Mouse (Mus musculus): Measurements from ENCODE around the gene Ackr1.
"Not testable (repeated sequence)": the region's sequence is repeated elsewhere in the genome, so short reads cannot be mapped to it uniquely, and the experiment has no call there.

Ackr1 gene

GRCm38 (mm10) chr1:173349192-173349591 lies 15.6 kb upstream of the Ackr1 start:
- DNase-seq (ENCODE audit: low spot score), result no peak

- no peak for DNase-seq (ENCODE audit: low spot score)
Measured at GRCm38 (mm10) chr1:173348527-173348926, 15.0 kb upstream of the Ackr1 start.

GRCm38 (mm10) chr1:173345112-173345511 lies 11.6 kb upstream of the Ackr1 start:
- no peak for DNase-seq (ENCODE audit: low spot score)

- no peak for DNase-seq (ENCODE audit: low spot score)
Measured at GRCm38 (mm10) chr1:173343934-173344333, 10.4 kb upstream of the Ackr1 start.

GRCm38 (mm10) chr1:173342425-173342824 lies 8.9 kb upstream of the Ackr1 start:
- DNase-seq (ENCODE audit: low spot score), result no peak

GRCm38 (mm10) chr1:173339543-173339942 lies 6.0 kb upstream of the Ackr1 start:
- DNase-seq (ENCODE audit: low spot score), result peak; percentile 49

GRCm38 (mm10) chr1:173337008-173337407 lies 3.5 kb upstream of the Ackr1 start:
- DNase-seq (ENCODE audit: low spot score), result no peak

GRCm38 (mm10) chr1:173335903-173336302 lies 2.4 kb upstream of the Ackr1 start:
- DNase-seq (ENCODE audit: low spot score), result no peak

GRCm38 (mm10) chr1:173332418-173332817 lies 1.1 kb downstream of the Ackr1 start:
- no peak for DNase-seq (ENCODE audit: low spot score)

GRCm38 (mm10) chr1:173329743-173330142 lies 3.8 kb downstream of the Ackr1 start:
- DNase-seq (ENCODE audit: low spot score), result no peak

- DNase-seq (ENCODE audit: low spot score), result no peak
Measured at GRCm38 (mm10) chr1:173329185-173329584, 4.4 kb downstream of the Ackr1 start.

GRCm38 (mm10) chr1:173328446-173328845 lies 5.1 kb downstream of the Ackr1 start:
- no peak for DNase-seq (ENCODE audit: low spot score)

- DNase-seq (ENCODE audit: low spot score), result no peak
Measured at GRCm38 (mm10) chr1:173326552-173326951, 7.0 kb downstream of the Ackr1 start.

GRCm38 (mm10) chr1:173325395-173325794 lies 8.2 kb downstream of the Ackr1 start:
- DNase-seq (ENCODE audit: low spot score), result no peak

- DNase-seq (ENCODE audit: low spot score), result no peak
Measured at GRCm38 (mm10) chr1:173324961-173325360, 8.6 kb downstream of the Ackr1 start.

GRCm38 (mm10) chr1:173323839-173324585 lies 9.5 kb downstream of the Ackr1 start:
- DNase-seq (ENCODE audit: low spot score), result peak; percentile 33

- no peak for DNase-seq (ENCODE audit: low spot score)
Measured at GRCm38 (mm10) chr1:173322249-173322627, 11.3 kb downstream of the Ackr1 start.

- DNase-seq (ENCODE audit: low spot score), result no peak
Measured at GRCm38 (mm10) chr1:173321593-173322248, 11.8 kb downstream of the Ackr1 start.

- no peak for DNase-seq (ENCODE audit: low spot score)
Measured at GRCm38 (mm10) chr1:173317925-173318477, 15.5 kb downstream of the Ackr1 start.

- DNase-seq (ENCODE audit: low spot score), result no peak
Measured at GRCm38 (mm10) chr1:173315725-173316124, 17.8 kb downstream of the Ackr1 start.

GRCm38 (mm10) chr1:173313535-173314050 lies 20.0 kb downstream of the Ackr1 start:
- DNase-seq (ENCODE audit: low spot score), result not testable (repeated sequence)

GRCm38 (mm10) chr1:173302795-173303194 lies 30.8 kb downstream of the Ackr1 start:
- not testable (repeated sequence) for DNase-seq (ENCODE audit: low spot score)
